Mouse (Mus musculus): ENCODE results near the gene Mthfd2l.

- no peak for TF ChIP-seq CTCF (IDR thresholded peaks at IDR 0.05; ENCODE audit: control insufficient read depth, insufficient read depth, insufficient read length)
- no peak for TF ChIP-seq MYOD1 (IDR thresholded peaks at IDR 0.05; ENCODE audit: control insufficient read depth, insufficient read length, low read depth)
- no peak for TF ChIP-seq MAX (IDR thresholded peaks at IDR 0.05)
These were observed 117.1 kb downstream of the Mthfd2l start for GRCm38 (mm10) chr5:91047987-91048386.

Measured in C2C12 (cell line).